Mouse (Mus musculus) embryo, embryonic 11 days (tissue): ENCODE data around the gene Ehmt1.
A peak's percentile ranks its signal among the peaks of the same experiment; 100 is the strongest.

Experiments
- DNase-seq: peaks from one replicate; pipeline ENCODE4 v3.0.0-alpha.2; 2015

Gene Ehmt1

DNA sequence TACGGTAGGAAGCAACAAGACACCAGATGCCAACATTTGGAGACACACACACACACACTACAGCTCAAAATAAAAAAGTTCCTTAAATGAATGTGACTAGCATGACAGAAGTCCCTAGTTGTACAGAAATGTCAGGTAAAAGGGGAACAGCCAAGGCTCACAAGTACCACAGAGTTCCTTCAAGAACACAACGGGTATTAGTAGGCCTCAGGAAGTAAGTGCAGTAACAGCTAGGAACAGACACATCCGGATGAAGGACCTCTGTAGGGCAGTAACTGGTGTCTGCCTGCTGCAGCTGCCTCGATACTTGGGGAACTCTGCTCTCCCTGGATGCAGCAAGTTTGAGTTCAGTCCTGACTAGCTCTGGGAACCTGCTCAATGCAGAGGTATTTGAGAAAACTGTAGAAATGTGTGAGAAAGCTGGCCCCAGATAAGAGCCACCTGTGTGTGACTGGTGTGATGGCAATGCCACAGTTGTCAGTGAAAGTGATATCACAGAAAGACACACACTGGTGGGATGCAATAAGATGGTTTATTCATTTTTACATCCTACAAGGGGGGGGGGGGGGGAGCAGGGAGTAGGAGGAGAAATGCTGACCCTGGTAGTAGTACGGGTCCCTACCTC lies 122.5 kb downstream of the Ehmt1 start:
- DNase-seq: no peak

DNA sequence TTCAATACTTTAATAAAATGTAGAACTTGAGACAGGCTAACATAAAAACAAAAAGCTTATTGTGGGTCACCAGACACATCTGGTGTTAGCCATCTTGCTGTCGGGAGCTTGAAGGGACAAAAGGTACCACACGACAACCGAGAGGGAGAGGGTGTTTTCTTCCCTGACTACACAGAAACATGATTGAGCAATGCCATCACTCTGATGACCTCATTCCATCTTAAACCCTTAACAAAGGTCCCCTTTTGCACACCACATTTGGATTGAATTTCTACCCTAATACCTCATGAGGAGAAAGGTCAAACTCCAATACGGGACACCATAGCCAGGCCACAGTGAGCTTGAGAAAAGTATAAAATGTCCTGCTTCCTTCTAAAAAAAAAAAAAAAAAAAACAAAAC lies 132.2 kb downstream of the Ehmt1 start:
- no peak for DNase-seq

DNA sequence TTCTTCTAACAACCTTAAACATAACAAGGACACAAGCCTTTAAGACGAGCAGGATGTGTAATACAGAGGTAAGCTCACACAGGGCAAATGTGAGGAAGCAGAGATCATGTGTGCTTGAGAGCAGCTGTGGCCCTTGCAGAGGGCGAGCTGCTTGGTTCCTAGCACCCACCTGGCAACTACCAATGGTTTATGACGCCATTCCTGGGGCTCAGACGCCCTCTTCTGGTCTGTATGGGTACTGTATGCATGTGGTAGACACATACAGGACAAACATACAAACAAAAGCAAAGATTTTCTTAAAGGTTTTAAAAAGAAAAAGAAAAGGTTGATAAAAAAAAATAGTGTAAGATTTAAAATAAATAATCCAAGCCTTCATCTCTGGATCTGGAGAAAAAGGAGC lies 138.2 kb downstream of the Ehmt1 start:
- DNase-seq: no peak

DNA sequence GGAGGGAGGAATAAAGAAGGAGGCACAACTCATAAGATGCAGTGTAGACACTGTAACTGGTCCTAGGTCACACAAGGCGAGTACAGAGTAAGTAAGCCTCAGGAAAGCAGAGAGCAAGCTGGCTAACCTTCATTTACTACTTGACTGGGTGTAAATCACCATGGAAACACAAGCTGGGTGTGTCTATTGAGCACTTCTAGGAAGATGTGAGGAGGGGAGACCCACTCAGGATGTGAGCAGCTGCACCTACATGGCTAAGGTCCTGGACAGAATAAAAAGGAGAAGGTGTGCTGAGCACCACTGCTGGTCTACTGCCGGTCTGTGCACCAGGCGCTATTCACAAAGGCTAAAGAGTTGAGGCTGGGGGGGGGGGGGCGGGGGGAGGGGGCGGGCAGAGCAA lies 142.6 kb downstream of the Ehmt1 start:
- peak; percentile 10 for DNase-seq

DNA sequence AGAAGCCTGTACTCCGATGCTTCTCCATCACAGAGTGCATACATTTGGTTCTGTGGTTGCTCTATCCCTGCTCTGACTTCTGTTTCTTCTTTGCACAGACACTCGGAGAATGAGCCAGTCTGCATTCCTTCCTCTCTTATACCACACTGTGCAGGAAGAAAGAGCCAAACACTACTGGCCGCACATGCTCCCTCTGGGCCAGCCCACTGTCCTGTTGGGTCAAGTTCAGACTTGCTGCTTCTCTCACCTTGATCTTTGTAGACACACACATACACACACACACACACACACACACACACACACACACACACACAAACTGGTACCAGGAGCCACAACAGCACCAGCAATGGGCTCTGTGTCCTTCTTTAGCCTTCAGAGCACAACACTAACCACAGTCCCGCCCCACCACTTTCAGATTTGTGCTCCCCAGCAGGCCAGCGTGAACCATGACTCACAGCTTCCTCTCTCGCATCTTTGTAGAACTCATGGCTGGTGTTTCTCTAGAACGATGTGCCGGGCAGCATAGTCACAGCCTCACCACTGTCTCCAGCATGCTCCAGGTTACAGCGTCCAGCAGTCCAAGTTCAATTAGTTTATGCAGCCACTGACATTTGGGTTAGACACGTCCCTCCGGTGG lies 143.3 kb downstream of the Ehmt1 start:
- DNase-seq: no peak

DNA sequence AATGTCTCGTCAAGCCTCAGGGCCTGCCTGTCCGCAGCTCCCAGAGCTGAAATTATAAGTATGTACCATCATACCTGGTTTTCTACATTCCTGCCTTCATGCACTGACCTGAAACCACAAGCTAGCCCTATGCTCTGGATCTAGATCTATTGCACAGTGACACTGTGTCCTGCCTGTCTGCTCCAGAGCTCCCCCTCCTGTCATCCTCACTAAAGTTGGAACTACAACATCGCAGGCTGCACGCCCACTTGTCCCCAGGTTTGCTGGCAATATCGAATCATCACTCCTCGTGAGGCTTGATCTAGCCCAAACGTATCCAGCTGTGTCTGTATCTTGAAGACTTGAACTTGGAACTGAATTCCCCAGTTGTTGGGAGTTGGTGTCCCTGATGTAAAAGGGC lies 144.6 kb downstream of the Ehmt1 start:
- DNase-seq: no peak

DNA sequence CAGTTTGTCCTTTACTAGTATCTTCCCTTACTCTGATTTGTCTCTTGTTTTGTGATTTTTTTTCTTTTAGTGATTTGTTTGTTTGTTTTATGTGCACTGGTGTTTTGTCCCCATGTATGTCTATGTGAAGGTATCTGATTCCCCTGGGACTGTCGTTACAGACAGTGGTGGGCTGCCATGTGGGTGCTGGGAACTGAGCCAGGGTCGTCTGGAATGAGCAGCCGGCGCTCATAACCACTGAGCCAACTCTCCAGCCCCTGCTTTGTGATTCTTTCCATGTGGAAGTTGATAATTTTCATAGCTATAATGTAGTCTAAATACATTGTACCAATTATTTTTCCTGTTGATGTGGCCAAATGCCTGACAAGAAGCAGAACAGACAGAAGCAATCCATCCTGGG lies 148.6 kb downstream of the Ehmt1 start:
- no peak for DNase-seq

DNA sequence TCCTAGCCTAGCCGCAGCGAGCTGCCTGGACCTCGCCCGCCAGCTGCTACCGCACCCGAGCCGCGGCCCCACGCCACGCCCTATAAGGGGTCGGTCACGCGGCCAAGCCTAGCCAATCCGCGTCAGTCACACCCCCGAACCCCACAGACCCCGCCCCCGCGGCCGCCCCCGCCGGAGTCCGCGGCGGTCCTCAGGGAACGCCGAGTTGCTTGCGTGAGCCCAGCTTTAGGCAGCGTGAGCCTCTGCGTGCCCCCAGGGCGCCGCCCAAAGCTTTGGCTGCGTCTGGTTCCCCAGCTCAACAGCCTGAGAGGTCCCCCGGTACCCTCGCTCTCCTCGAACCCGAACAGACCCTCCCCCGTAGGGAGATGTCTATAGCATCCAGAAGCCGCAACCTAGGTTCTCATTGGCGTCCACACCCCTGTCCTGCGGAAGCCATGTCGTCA lies 156.3 kb downstream of the Ehmt1 start, which contains the start of gene Cacna1b:
Gene Cacna1b, minus strand, starts transcription at position 38 of the 443 bp plus-strand sequence.
- peak; percentile 91 for DNase-seq

DNA sequence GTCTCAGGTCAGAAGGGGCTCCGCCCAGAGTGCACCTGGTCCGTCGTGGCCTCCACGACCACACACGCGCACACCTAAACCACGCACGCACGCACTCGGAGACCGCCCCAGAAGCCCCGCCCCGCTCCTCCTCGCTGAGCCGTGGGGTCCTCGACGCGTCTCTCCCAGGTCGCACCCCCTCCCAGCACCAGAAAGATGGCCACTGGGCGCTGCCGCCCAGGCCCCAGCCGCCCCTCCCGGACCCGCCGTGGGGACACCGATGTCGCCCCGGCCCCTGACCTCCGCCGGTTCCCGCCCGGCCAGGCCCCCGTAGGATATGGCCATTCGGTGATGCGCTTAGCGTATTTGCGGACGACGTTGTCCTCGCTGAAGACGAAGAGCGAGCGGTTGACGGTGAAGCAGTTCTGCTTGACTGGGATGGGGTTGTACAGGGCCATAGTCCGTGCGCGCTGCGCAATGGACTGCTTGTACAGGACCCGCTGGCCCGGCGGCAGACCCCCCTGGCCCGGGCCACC lies 156.9 kb downstream of the Ehmt1 start:
- DNase-seq: peak; percentile 39

DNA sequence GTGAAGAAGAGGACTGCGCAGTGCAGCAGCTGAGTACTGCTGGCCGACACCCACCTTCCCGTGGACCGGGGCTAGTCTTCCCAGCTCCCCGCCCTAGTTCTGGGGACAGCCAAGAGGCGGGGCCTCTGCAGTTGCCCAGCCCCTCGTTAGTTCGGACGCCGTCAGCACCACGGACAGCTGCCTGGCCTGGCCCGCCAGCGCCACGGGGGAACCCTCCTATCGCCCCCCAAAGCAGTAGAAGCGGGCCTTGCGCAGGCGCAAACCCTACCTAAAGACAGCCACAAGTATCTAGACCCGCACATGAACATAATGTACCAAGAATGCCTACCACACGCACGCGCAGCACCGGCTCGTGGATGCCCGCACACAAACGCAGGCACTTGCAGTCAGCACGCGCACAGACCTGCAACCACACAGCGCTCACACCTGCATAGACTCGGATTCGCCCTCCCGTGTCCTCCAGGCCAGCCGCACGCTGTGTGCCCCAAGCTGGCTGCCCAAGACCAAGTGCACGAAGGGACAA lies 157.4 kb downstream of the Ehmt1 start:
- DNase-seq: peak; percentile 87

DNA sequence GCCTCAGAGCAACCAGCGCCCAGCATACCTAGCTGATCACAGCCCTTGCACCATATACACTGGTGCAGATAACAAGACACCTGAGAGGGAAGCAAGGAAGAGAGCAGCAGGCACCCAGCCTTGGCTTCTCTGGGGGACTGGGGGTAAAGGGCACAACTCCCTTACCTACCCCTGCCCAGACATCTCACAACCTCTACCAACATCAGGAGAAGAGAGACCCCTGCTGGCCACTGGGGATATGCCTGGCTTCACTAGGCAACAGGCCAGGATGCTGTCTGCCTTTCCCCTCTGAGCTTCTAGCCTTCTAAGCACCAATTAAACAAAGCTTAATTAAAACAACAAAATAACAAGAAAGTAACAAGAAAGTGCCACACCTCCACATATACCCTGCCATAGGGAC lies 164.1 kb downstream of the Ehmt1 start:
- peak; percentile 69 for DNase-seq

DNA sequence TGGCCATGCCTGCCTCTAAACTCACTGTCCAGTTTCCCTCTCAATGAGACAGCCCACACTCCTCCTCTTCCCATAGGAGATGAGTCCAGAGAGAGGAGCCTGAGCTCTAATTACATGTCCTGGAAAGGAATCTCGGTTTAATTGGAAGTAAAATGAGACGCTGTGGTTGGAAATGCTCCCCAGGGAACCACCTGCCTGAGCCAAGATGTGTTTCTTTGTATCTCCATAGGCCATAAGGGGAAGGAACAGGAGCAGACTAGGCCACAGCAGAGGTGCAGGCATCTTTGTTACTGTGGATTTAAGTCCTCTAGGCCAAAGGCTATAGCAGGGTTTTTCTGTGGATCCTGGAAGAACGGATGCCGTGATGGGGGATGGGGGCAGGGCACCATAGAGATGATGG lies 166.8 kb downstream of the Ehmt1 start:
- DNase-seq: no peak

DNA sequence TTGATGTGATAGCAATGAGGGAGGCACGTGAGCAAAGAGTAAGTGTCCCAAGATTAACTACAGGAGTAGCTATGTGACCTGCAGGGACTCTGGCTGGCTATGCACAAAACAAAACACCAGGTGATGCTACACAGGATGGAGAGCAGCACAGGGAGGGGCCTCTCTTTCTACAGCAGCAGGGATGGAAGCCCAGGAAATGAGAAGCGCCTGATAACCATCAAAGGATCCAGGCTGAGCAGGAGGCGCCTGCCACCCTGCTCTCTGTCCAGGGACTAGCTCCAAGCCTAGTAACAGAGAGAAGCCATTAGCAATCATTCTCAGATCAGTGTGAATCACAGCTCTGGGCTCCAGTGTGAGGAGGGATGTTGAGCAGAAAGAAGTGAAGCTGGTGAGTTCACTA lies 169.4 kb downstream of the Ehmt1 start:
- DNase-seq: no peak

DNA sequence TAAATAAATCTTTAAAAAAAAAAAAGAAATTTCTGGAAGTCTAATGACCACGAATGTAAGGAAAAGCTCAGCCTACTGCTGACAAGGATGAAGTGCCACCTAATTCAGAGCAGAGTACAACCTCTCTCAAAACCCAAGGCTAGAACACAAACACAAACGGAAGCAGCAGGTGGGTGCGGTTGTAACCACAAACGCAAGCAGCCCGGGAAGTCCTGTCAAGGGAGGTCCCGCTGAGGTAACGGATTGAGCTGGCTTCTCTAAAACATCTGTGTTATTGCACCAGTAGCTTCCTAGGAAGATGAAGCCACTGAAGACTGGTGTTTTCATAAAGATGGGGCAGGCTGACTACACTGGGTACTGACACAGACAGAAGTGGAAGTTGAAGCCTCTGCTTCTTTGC lies 171.5 kb downstream of the Ehmt1 start:
- DNase-seq: no peak
